Mouse (Mus musculus) 416B (cell line): ENCODE results near the gene Tex52.

ENCODE experiments used
- DNase-seq: peaks from one replicate; pipeline ENCODE4 v3.0.0; 2011; ENCODE audit warnings: low read depth

The Tex52 gene

DNA sequence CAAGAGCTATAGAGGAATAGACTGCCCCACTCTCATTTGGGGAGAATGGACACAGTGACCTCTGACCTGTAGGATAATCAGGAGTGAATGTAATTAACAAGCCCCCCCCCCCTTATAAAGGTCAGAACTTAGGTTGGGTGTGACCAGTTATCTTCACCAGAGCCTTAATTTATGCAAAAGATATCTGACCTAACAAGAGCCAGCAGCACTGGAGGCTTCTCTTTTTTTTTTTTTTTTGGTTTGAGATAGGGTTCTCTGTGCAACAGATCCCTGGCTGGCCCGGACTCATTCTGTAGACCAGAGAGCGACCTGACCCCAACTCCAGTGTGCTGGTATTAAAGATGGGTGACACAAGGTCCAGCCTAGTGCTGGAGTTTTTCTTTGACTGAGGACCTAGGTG is 54.0 kb downstream of the Tex52 start:
- no peak for DNase-seq

DNA sequence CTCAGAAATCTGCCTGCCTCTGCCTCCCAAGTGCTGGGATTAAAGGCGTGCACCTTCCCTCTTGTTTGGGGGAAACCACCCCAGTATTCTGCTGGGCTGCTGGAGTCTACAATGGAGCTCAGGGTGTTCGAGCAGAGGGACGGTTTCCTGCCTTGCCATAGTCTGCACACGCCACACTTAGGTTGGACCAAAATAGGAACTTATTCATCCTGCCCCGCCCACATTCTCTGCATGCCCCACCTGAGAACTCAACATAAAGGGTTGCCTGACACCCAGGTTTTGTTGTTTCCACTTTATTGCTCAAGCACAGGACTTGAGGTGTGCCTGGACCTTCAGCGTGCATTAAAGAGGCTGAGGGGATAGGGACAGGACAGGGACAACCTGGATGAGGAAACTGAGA is 54.6 kb downstream of the Tex52 start:
- DNase-seq = no peak

DNA sequence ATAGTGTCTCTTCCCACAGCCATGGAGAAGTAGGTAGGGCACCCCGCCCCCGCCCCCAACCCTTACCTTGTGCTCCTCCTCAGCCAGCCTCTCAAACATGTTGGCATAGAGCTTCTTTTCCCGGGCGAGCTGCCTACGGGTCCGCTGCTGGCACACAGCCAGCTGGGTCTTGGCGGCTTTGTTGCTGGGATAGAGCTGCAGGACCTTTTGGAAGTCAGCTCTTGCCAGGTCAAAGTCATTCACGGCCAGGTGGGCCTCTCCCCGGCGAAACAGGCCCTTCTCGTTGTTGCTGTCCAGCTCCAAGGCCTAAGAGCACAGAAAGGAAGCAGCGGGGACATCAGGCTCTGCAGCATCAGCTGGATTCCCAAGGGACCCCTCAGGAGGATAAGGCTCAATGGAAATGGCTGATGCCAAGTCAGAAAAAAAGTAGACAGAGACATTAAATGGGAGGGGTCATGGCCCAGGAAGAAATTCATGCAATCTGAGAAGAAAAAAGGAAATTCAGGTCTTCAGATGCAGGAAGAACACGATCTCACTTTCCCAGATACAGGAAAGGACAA is 57.2 kb downstream of the Tex52 start:
- no peak for DNase-seq

DNA sequence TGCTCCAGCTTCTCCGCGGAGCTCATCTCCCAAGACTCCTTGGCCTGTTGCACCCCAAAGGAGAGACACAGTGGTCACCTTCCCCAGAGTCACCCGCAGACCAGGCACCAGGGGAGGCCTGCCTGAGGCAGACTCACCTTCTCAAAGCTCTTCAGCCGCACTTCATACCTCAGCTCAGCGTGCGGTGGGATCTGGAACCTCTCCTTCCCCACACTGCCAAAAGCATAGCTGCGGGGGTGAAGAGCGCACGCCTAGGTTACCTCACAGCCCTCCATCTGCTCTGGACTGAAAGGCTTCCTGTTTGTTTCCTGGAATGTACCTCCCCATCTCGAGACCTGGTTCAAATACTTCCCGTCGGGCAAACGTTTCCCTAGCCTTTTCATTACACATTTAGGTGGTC is 58.3 kb downstream of the Tex52 start:
- DNase-seq = no peak
